Mouse (Mus musculus): ENCODE measurements at regions not wholly inside any gene's neighbourhood (a gene's known extent, or its start where the extent isn't known, plus 50 kb on each side); places are given as distances from the start of the nearest gene placed in this dataset.
A peak's percentile ranks its signal among the peaks of the same experiment; 100 is the strongest.

DNA sequence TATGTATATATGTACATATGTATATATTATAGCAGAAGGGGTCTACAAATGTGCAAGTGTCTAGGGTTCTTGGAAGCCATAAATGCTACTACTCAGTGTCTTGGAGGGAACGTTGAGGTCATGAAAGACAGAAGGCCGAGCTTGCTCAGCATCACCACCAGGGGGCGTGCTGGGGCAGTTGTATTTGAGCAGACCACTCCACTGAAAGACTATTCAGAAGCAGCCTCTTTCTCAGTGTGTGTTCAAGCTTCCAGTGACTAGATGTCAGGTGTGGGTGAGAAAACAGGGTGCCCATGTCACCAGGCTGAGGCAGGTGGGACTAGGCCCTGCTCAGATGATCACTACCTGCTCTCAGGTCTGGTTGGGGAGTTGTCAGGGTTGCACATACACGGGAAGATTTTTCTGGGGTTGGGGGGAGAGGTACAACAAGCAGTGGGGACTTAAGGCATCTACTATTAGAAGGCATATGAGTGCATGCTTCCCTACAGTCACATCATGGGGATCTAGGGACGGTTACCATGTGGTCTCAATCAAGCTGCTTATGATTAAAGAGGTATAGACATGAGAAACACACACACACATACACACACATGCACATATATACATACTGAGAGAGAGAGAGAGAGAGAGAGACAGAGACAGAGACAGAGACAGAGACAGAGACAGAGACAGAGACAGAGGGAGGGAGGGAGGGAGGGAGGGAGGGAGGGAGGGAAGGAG is 127.1 kb upstream of the Sash1 start:
- WGBS, result 38% methylated on average over 5 of the region's 5 CpGs
- no peaks in the 10 kb centered on the region for H3K4me1 ChIP-seq (ENCODE audit: control insufficient read depth, insufficient read depth, low read length)
- no peaks in the 10 kb centered on the region for H3K27me3 ChIP-seq (replicated peaks; ENCODE audit: control insufficient read depth, insufficient read depth, low read length)
- H3K4me3 ChIP-seq (ENCODE audit: low read length), result no peak overlapping the region
- no peak overlapping the region for H3K27ac ChIP-seq (ENCODE audit: low read length)
- H3K9me3 ChIP-seq (ENCODE audit: control insufficient read depth, low read length), result no peaks in the 10 kb centered on the region
- no peak for ATAC-seq
- H3K9ac ChIP-seq (ENCODE audit: low read depth, low read length), result no peak overlapping the region
- no peaks in the 10 kb centered on the region for H3K36me3 ChIP-seq (ENCODE audit: control insufficient read depth, insufficient read depth, low read length)
- H3K4me2 ChIP-seq (ENCODE audit: low read depth, low read length), result no peak overlapping the region

DNA sequence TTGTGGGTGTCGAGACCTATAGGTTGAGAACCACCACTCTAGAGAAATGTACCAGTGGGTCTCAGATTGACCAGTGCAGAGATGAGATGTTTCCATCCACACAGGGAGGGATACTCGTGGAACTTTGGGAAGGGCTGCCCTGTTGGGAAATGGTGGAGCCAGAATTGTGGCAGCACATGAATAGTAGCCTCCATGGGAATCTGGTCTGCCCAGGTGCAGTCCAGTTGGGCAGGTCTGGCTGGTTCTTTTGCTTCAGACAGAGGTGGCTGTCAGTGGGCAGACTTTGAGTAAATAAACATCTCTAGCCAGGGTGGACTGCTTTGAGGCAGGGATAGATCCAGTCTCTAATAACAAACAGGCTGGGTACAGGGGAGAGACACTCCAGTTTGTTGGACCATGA is 126.0 kb upstream of the Sash1 start:
- Histone ChIP-seq H3K4me3 (ENCODE audit: low read length) (no peak overlapping the region), H3K27me3 (replicated peaks; ENCODE audit: control insufficient read depth, insufficient read depth, low read length) (no peaks in the 10 kb centered on the region), H3K36me3 (ENCODE audit: control insufficient read depth, insufficient read depth, low read length) (no peaks in the 10 kb centered on the region), H3K4me2 (ENCODE audit: low read depth, low read length) (no peak overlapping the region), H3K9me3 (ENCODE audit: control insufficient read depth, low read length) (no peaks in the 10 kb centered on the region), H3K9ac (ENCODE audit: low read depth, low read length) (no peak overlapping the region), H3K27ac (ENCODE audit: low read length) (no peak overlapping the region), H3K4me1 (ENCODE audit: control insufficient read depth, insufficient read depth, low read length) (no peaks in the 10 kb centered on the region)
- WGBS, result 61% methylated on average over 2 of the region's 2 CpGs
- no peak for ATAC-seq

GRCm38 (mm10) chr10:9010191-9010590 is 124.3 kb upstream of the Sash1 start:
- Histone ChIP-seq H3K36me3 (ENCODE audit: control insufficient read depth, insufficient read depth, low read length) (no peaks in the 10 kb centered on the region), H3K4me3 (ENCODE audit: low read length) (no peak overlapping the region), H3K27me3 (replicated peaks; ENCODE audit: control insufficient read depth, insufficient read depth, low read length) (no peaks in the 10 kb centered on the region), H3K4me1 (ENCODE audit: control insufficient read depth, insufficient read depth, low read length) (no peaks in the 10 kb centered on the region), H3K27ac (ENCODE audit: low read length) (no peak overlapping the region), H3K9ac (ENCODE audit: low read depth, low read length) (no peak overlapping the region), H3K4me2 (ENCODE audit: low read depth, low read length) (no peak overlapping the region), H3K9me3 (ENCODE audit: control insufficient read depth, low read length) (no peaks in the 10 kb centered on the region)
- 88% methylated on average over 13 of the region's 13 CpGs for WGBS
- no peak for ATAC-seq

- Histone ChIP-seq H3K9me3 (ENCODE audit: control insufficient read depth, low read length) (no peaks in the 10 kb centered on the region), H3K4me3 (ENCODE audit: low read length) (no peak overlapping the region), H3K36me3 (ENCODE audit: control insufficient read depth, insufficient read depth, low read length) (no peaks in the 10 kb centered on the region), H3K4me2 (ENCODE audit: low read depth, low read length) (no peak overlapping the region), H3K4me1 (ENCODE audit: control insufficient read depth, insufficient read depth, low read length) (no peaks in the 10 kb centered on the region), H3K27ac (ENCODE audit: low read length) (no peak overlapping the region), H3K27me3 (replicated peaks; ENCODE audit: control insufficient read depth, insufficient read depth, low read length) (no peaks in the 10 kb centered on the region), H3K9ac (ENCODE audit: low read depth, low read length) (no peak overlapping the region)
- WGBS, result 72% methylated on average over 10 of the region's 10 CpGs
- ATAC-seq, result no peak
These were observed 119.5 kb upstream of the Sash1 start for GRCm38 (mm10) chr10:9005140-9005909.

DNA sequence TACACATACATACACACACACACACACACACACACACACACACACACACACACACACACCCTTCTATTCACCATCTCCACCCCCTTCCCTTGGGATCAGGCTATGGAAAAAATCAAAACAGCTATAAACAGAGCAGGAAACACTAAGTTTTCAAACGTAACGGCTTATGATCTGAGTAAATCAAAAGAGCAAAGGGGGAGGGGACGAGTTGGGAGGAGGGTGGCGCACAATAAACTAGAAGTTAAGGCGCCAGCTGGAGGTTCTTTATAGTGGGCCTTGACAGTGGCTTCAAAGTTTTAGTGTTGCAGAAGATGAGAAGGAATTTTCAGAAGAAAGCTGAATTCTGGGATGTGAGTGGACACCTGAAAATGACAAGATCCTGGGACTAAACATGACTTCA is 116.4 kb upstream of the Sash1 start:
- no peaks in the 10 kb centered on the region for H3K36me3 ChIP-seq (ENCODE audit: control insufficient read depth, insufficient read depth, low read length)
- H3K9me3 ChIP-seq (ENCODE audit: control insufficient read depth, low read length), result no peaks in the 10 kb centered on the region
- ATAC-seq, result no peak
- no peak overlapping the region for H3K27ac ChIP-seq (ENCODE audit: low read length)
- 59% methylated on average over 5 of the region's 5 CpGs for WGBS
- H3K4me3 ChIP-seq (ENCODE audit: low read length), result no peak overlapping the region
- no peaks in the 10 kb centered on the region for H3K27me3 ChIP-seq (replicated peaks; ENCODE audit: control insufficient read depth, insufficient read depth, low read length)
- H3K4me2 ChIP-seq (ENCODE audit: low read depth, low read length), result no peak overlapping the region
- H3K4me1 ChIP-seq (ENCODE audit: control insufficient read depth, insufficient read depth, low read length), result peaks cover 5% of the 10 kb centered on the region; the same call in 1 of the 2 replicates
- H3K9ac ChIP-seq (ENCODE audit: low read depth, low read length), result no peak overlapping the region

DNA sequence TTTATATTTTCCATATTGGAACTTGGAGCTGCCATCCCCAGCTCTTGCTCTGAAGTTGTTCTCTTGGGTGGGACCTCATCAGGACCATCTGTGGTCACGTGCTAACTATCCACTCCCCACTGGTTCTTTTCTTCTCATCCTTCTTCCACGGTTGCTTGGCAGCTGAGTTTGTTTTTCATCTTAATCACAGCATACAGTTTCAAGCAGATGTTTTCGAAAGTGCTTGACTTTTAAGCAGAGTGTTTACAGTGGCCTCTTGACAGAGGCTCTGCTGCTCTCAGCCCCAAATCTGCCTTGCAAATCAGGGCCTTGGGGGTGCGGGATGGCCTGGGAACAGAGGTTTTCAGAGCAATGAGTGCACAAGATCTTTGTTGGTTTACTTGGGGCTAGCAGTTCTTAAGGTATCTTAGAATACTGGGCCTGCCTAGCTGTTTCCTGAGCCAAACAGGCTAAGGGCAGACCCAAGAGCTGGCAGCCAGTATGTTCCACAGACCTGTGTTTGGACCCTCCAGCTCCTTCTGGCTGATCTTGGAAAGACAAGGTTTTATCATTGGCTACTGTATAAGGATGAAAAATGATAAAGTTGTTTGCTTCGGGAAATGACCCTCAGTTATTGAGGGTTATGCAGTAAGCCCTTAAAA is 113.0 kb upstream of the Sash1 start:
- Histone ChIP-seq H3K9ac (ENCODE audit: low read depth, low read length) (no peak overlapping the region), H3K27me3 (replicated peaks; ENCODE audit: control insufficient read depth, insufficient read depth, low read length) (no peaks in the 10 kb centered on the region), H3K9me3 (ENCODE audit: control insufficient read depth, low read length) (no peaks in the 10 kb centered on the region), H3K4me3 (ENCODE audit: low read length) (no peak overlapping the region), H3K4me2 (ENCODE audit: low read depth, low read length) (no peak overlapping the region), H3K4me1 (ENCODE audit: control insufficient read depth, insufficient read depth, low read length) (peaks cover 11% of the 10 kb centered on the region; the same call in 1 of the 2 replicates), H3K36me3 (ENCODE audit: control insufficient read depth, insufficient read depth, low read length) (no peaks in the 10 kb centered on the region), H3K27ac (ENCODE audit: low read length) (peak overlapping the region; percentile 25; the same call in 1 of the 2 replicates)
- peak; percentile 83 for ATAC-seq
- 32% methylated on average over 5 of the region's 5 CpGs for WGBS

DNA sequence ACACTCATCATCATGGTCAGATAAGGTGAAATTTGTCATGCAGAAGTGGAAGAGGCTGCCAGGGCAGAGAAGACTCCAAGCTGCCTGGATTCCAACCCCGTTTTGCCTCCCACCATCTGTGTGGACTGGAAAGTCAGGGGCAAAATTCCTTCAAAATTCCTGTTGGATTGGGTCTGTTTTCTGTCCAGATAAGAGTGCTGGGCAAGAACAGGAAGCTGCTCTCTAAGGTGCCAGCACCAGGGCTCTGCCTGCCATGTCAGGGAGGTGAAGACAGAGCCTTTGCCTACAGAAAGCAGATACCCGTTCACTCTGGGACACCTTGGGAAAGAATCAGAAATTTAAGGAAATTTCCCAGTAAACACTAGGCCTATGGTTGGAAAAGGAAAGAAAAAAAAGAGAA is 112.5 kb upstream of the Sash1 start:
- no peak overlapping the region for H3K9ac ChIP-seq (ENCODE audit: low read depth, low read length)
- ATAC-seq, result no peak; the same call in 1 of the 2 replicates
- no peak overlapping the region for H3K4me3 ChIP-seq (ENCODE audit: low read length)
- no peaks in the 10 kb centered on the region for H3K9me3 ChIP-seq (ENCODE audit: control insufficient read depth, low read length)
- no peaks in the 10 kb centered on the region for H3K36me3 ChIP-seq (ENCODE audit: control insufficient read depth, insufficient read depth, low read length)
- H3K4me1 ChIP-seq (ENCODE audit: control insufficient read depth, insufficient read depth, low read length), result peaks cover 11% of the 10 kb centered on the region; the same call in 1 of the 2 replicates
- no peaks in the 10 kb centered on the region for H3K27me3 ChIP-seq (replicated peaks; ENCODE audit: control insufficient read depth, insufficient read depth, low read length)
- H3K4me2 ChIP-seq (ENCODE audit: low read depth, low read length), result no peak overlapping the region
- peak overlapping the region; percentile 14 for H3K27ac ChIP-seq (ENCODE audit: low read length)
- WGBS, result 43% methylated on average over 2 of the region's 2 CpGs

DNA sequence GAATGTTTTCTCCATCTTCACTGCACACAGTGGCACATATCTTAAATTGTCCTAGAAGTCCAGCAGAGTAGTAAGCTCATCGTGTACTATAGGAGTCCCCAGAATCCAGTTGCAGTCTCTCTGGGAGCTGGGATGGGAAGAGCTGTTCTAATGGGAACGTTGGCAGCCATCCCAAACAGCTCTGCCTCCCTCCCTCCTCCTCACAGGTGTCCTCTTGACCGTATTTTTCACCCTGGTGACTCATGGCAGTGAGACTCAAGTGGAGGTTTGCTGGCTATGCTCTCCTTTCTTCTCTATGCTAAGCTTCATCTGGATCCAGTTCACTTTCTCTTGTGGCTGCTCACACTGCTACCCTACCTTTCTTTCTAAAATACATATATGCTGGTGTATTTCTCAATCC is 109.2 kb upstream of the Sash1 start:
- no peak overlapping the region for H3K9ac ChIP-seq (ENCODE audit: low read depth, low read length)
- no peak overlapping the region for H3K4me2 ChIP-seq (ENCODE audit: low read depth, low read length)
- H3K36me3 ChIP-seq (ENCODE audit: control insufficient read depth, insufficient read depth, low read length), result no peaks in the 10 kb centered on the region
- H3K27ac ChIP-seq (ENCODE audit: low read length), result no peak overlapping the region
- WGBS, result 43% methylated on average over 3 of the region's 3 CpGs
- H3K4me3 ChIP-seq (ENCODE audit: low read length), result no peak overlapping the region
- ATAC-seq, result no peak
- no peaks in the 10 kb centered on the region for H3K27me3 ChIP-seq (replicated peaks; ENCODE audit: control insufficient read depth, insufficient read depth, low read length)
- no peaks in the 10 kb centered on the region for H3K9me3 ChIP-seq (ENCODE audit: control insufficient read depth, low read length)
- peaks cover 11% of the 10 kb centered on the region; the same call in 1 of the 2 replicates for H3K4me1 ChIP-seq (ENCODE audit: control insufficient read depth, insufficient read depth, low read length)

- Histone ChIP-seq H3K27ac (ENCODE audit: low read length) (no peak overlapping the region), H3K4me1 (ENCODE audit: control insufficient read depth, insufficient read depth, low read length) (no peaks in the 10 kb centered on the region), H3K36me3 (ENCODE audit: control insufficient read depth, insufficient read depth, low read length) (no peaks in the 10 kb centered on the region), H3K27me3 (replicated peaks; ENCODE audit: control insufficient read depth, insufficient read depth, low read length) (no peaks in the 10 kb centered on the region), H3K9ac (ENCODE audit: low read depth, low read length) (no peak overlapping the region), H3K4me3 (ENCODE audit: low read length) (no peak overlapping the region), H3K9me3 (ENCODE audit: control insufficient read depth, low read length) (no peaks in the 10 kb centered on the region), H3K4me2 (ENCODE audit: low read depth, low read length) (no peak overlapping the region)
- 89% methylated on average over 7 of the region's 7 CpGs for WGBS
- ATAC-seq, result no peak
These were observed 100.5 kb upstream of the Sash1 start for GRCm38 (mm10) chr10:8986339-8986738.
